Mouse (Mus musculus): ENCODE results near the gene Ltbp3.

DNA sequence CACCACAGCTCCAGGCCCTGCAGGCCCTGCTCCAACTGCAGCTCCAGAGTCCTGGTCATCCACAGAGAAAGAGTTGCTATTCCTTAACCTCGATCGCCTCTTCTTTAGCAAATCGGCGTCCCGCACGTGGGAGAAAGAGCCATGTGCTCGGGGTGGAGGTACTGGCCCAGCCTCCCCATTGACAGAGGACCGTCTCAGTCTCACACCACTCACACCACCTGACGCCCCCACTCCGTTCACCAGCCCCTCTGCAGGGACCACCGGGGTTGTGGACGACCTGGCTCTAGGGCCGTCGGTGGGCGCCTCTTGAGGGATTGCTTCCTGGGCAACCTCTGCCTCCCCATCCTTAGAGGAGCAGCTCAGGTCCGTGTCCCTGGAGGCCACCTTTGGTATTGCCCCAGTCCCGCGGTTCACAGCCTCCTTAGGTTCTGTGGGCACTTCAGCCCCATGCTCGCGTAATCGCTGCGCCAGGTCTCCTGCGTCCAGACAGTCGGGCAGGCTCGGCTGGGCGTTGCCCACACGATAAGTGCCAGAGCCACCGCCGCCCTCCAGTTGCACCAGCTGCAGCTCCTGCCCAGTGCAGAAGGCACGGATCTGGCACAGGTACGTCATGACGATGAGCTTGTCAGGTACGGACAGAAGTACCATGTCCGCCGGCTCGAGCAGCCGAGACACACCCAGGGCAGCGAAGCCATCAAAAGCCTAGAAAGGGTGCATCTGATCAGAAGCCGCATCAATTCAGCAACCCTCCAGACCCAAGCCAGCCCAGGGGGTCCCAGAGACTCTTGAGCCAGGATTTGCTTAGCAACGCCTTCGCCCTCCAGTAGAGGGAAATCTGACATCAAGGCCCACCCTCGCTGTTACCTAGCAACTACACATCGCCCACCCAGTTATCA lies 24.7 kb upstream of the Ltbp3 start:
- TF ChIP-seq POLR2A (IDR thresholded peaks at IDR 0.05; ENCODE audit: low read depth, low read length) = no peak
- TF ChIP-seq CTCF (IDR thresholded peaks at IDR 0.05; ENCODE audit: borderline replicate concordance, insufficient read depth, low read length) = 0 out of 2 replicates have a peak, but pooled peaks have one; percentile 0

All from embryonic fibroblast, embryonic 13.5 days (primary cell).